Mouse (Mus musculus): Measurements from ENCODE around the gene Spc25. TPM values are rescaled to one million over a fixed set of nuclear protein-coding genes. Genes with fewer than 3 reads are reported as not detected.

Spc25 gene
- polyA plus RNA-seq (2015; fragmentation: Nextera tagmentation; extraction: Ambion mirVana): 156 and 166 TPM in 2 replicates

- H3K27me3 ChIP-seq: no peaks in the 10 kb centered on the region
- ATAC-seq (ENCODE audit: low FRiP score, low read depth): peak; percentile 100
- peak within 1 kb of the TSS; percentile 75 for H3K4me2 ChIP-seq (replicated peaks)
- under 1% methylated on average over 46 of the region's 46 CpGs for WGBS
- peak within 1 kb of the TSS; percentile 78; the same call in 1 of the 2 replicates for H3K27ac ChIP-seq
- peaks cover 11% of the 10 kb centered on the region for H3K4me1 ChIP-seq
- H3K9ac ChIP-seq: peak within 1 kb of the TSS; percentile 86
- H3K9me3 ChIP-seq: no peaks in the 10 kb centered on the region
- peak within 1 kb of the TSS; percentile 87 for H3K4me3 ChIP-seq
- peaks cover 16% of the 10 kb centered on the region for H3K36me3 ChIP-seq
Measured at GRCm38 (mm10) chr2:69205791-69206351, at the start of gene Spc25. Spc25 (minus strand) TSS chr2:69206194.

DNA sequence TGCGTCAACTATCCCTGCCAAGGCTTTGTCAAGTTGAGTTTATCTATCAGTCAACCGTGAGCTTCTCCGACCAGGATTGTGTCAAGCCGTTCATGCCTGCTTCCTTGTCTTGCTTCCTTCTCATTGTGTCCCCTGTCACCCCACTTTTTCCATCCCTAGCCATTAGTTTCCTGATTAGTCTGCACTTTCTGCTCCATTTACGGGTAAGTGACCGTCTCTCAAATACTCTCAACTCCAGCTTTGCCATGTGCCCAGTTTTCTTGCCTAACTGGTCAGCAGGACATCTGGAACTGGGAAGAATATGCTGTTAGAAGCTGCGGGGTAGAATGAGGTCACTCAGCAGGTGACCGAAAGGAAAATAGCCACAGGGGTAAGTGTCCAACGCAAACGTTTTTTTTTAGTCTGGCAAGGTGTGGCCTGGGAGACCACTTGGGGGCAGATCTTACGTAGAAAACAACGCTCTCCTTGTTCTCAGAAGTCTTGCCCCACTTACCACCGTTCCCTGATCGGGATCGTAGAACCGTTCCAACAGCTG lies 42.3 kb upstream of the Spc25 start:
- Histone ChIP-seq H3K27ac (no peak overlapping the region), H3K4me2 (replicated peaks) (no peak overlapping the region), H3K27me3 (no peaks in the 10 kb centered on the region), H3K9ac (no peak overlapping the region), H3K4me1 (no peaks in the 10 kb centered on the region), H3K4me3 (no peak overlapping the region), H3K9me3 (no peaks in the 10 kb centered on the region), H3K36me3 (no peaks in the 10 kb centered on the region)
- WGBS: 54% methylated on average over 16 of the region's 16 CpGs
- no peak for ATAC-seq (ENCODE audit: low FRiP score, low read depth)

DNA sequence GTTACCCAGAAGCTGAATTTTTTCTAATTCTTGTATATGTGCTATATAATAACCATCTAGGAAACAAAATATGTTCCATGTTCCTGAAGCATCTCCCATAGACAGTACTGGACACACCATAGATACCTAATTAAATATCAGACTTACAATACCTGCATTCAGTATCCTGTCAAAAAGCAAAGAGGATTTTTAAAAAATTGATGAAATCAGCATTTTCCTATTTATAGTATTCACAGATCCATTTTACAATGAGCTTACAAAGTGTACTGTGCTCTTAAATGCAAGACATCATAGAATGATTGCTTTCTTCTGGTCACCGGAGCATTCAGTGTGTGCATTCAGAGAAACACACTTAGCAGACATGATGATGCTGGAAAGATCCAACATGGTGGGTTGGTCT lies 41.1 kb upstream of the Spc25 start:
- H3K36me3 ChIP-seq: no peaks in the 10 kb centered on the region
- no peak overlapping the region for H3K4me2 ChIP-seq (replicated peaks)
- no peaks in the 10 kb centered on the region for H3K27me3 ChIP-seq
- WGBS: 87% methylated on average over 1 of the region's 1 CpGs
- no peaks in the 10 kb centered on the region for H3K9me3 ChIP-seq
- no peak for ATAC-seq (ENCODE audit: low FRiP score, low read depth)
- no peak overlapping the region for H3K27ac ChIP-seq
- H3K9ac ChIP-seq: no peak overlapping the region
- H3K4me1 ChIP-seq: no peaks in the 10 kb centered on the region
- no peak overlapping the region for H3K4me3 ChIP-seq

GRCm38 (mm10) chr2:69244924-69245323 lies 38.9 kb upstream of the Spc25 start:
- no peak overlapping the region for H3K27ac ChIP-seq
- H3K36me3 ChIP-seq: no peaks in the 10 kb centered on the region
- H3K4me1 ChIP-seq: no peaks in the 10 kb centered on the region
- WGBS: 59% methylated on average over 2 of the region's 2 CpGs
- H3K9me3 ChIP-seq: no peaks in the 10 kb centered on the region
- H3K9ac ChIP-seq: no peak overlapping the region
- no peak overlapping the region for H3K4me3 ChIP-seq
- no peak overlapping the region for H3K4me2 ChIP-seq (replicated peaks)
- ATAC-seq (ENCODE audit: low FRiP score, low read depth): no peak
- H3K27me3 ChIP-seq: no peaks in the 10 kb centered on the region

DNA sequence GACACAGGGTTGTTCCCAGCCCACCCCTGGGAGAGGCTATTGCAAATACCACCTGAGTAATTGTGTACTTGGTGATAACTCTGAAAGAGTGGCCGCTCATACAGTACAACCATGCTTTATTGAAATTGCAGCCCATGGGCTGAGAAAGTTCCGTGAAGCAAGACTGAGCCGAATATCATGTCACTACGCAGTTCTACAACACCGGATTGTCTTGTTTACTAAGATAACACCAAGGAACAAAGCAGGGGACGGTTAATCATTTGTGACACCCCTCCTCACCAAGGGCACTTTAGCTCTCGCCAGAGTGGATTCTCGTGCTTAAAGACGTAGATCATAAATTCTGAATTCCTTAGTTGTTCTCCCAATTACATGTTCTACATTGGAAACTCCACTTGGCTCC lies 33.3 kb upstream of the Spc25 start:
- no peaks in the 10 kb centered on the region for H3K36me3 ChIP-seq
- no peak overlapping the region for H3K27ac ChIP-seq
- H3K9ac ChIP-seq: no peak overlapping the region
- H3K4me1 ChIP-seq: no peaks in the 10 kb centered on the region
- H3K4me3 ChIP-seq: no peak overlapping the region
- ATAC-seq (ENCODE audit: low FRiP score, low read depth): no peak
- H3K27me3 ChIP-seq: no peaks in the 10 kb centered on the region
- no peaks in the 10 kb centered on the region for H3K9me3 ChIP-seq
- WGBS: 80% methylated on average over 9 of the region's 9 CpGs
- no peak overlapping the region for H3K4me2 ChIP-seq (replicated peaks)

DNA sequence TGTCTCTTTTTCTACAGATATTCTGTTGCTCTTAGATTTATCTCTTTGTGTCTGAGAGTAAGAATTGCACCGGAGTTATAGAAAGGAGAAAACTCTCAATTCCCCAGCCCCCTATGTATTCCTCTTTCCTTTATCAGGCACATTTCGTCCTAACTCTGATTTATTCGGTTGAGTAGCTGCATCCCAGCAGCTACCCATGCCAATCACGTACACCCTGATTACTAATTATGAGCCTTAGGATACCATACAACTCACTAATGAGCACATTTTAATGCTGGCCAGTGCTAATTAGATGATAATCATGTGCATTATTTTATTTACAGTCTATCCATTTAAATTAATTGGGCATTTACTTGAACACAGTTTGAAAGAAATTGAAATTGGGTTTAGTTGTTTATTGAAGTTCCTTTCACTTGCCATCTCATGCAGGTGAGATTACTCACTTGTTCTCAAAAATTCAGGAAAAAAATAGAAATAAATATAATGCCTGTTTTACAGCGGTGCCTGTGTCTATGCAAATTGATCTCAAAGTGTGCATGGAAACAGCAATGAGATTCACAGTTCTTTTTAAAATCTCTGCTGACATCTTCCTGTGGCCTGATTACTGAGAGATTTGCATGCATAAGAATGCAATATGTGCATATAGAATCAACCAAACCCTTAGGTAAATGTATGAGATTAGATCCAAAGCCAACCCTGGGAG lies 29.1 kb upstream of the Spc25 start:
- no peak for ATAC-seq (ENCODE audit: low FRiP score, low read depth)
- H3K4me1 ChIP-seq: no peaks in the 10 kb centered on the region
- H3K9ac ChIP-seq: no peak overlapping the region
- H3K27me3 ChIP-seq: no peaks in the 10 kb centered on the region
- 77% methylated on average over 5 of the region's 5 CpGs for WGBS
- no peak overlapping the region for H3K27ac ChIP-seq
- no peaks in the 10 kb centered on the region for H3K36me3 ChIP-seq
- no peaks in the 10 kb centered on the region for H3K9me3 ChIP-seq
- H3K4me3 ChIP-seq: no peak overlapping the region
- H3K4me2 ChIP-seq (replicated peaks): no peak overlapping the region

- no peak for ATAC-seq (ENCODE audit: low FRiP score, low read depth)
- Histone ChIP-seq H3K9ac (no peak overlapping the region), H3K4me3 (no peak overlapping the region), H3K9me3 (no peaks in the 10 kb centered on the region), H3K36me3 (no peaks in the 10 kb centered on the region), H3K27me3 (no peaks in the 10 kb centered on the region), H3K27ac (no peak overlapping the region), H3K4me2 (replicated peaks) (no peak overlapping the region), H3K4me1 (no peaks in the 10 kb centered on the region)
Measured at GRCm38 (mm10) chr2:69232101-69232500, 26.1 kb upstream of the Spc25 start.

DNA sequence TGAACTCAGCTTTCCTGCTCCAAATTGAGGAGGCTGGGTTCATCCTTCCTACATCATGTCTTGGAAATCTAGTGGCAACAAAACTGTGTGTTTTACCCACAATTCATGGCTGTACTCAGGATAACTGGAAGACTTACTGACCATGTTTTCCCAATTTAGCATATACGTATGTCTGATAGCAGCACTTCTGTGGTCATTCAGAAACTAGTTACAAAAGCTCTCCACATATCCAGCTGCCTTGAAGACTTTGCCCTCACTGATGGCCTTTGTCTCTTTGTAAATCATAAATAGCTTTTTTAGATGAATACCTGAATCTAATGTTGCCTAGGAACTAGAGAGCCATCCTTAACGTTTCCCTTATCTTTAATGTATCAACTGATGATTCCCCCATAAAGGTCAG lies 24.1 kb upstream of the Spc25 start:
- Histone ChIP-seq H3K27me3 (no peaks in the 10 kb centered on the region), H3K4me1 (no peaks in the 10 kb centered on the region), H3K36me3 (no peaks in the 10 kb centered on the region), H3K27ac (no peak overlapping the region), H3K9ac (no peak overlapping the region), H3K9me3 (no peaks in the 10 kb centered on the region), H3K4me3 (no peak overlapping the region), H3K4me2 (replicated peaks) (no peak overlapping the region)
- no peak for ATAC-seq (ENCODE audit: low FRiP score, low read depth)
- WGBS: 82% methylated on average over 2 of the region's 2 CpGs

DNA sequence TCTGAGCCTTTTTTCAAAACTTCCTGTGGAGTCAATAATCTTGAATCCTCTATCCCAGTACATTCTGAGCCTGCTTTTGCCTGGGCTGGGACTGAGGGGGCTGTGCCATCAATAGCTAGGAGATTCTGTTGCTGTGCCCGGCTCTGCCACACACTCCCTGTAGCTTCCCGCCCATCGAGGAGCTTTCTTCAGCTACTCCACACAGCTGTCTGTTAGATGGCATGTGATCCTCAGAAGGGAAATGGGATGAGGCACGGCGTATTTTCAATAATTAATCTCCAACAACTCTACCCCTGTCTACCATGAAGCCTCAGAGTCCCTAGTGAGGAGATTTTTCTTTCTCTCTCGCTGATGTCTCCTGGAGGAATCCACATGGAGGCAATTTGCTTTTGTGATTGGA lies 22.6 kb upstream of the Spc25 start:
- Histone ChIP-seq H3K4me1 (no peaks in the 10 kb centered on the region), H3K27me3 (no peaks in the 10 kb centered on the region), H3K9ac (no peak overlapping the region), H3K4me3 (no peak overlapping the region), H3K4me2 (replicated peaks) (no peak overlapping the region), H3K36me3 (no peaks in the 10 kb centered on the region), H3K27ac (no peak overlapping the region), H3K9me3 (no peaks in the 10 kb centered on the region)
- ATAC-seq (ENCODE audit: low FRiP score, low read depth): no peak
- WGBS: 86% methylated on average over 6 of the region's 6 CpGs

GRCm38 (mm10) chr2:69226876-69227275 lies 20.9 kb upstream of the Spc25 start:
- no peak overlapping the region for H3K9ac ChIP-seq
- no peaks in the 10 kb centered on the region for H3K36me3 ChIP-seq
- no peaks in the 10 kb centered on the region for H3K4me1 ChIP-seq
- H3K9me3 ChIP-seq: no peaks in the 10 kb centered on the region
- ATAC-seq (ENCODE audit: low FRiP score, low read depth): no peak
- H3K4me3 ChIP-seq: no peak overlapping the region
- H3K27me3 ChIP-seq: no peaks in the 10 kb centered on the region
- H3K4me2 ChIP-seq (replicated peaks): no peak overlapping the region
- 88% methylated on average over 9 of the region's 9 CpGs for WGBS
- no peak overlapping the region for H3K27ac ChIP-seq

DNA sequence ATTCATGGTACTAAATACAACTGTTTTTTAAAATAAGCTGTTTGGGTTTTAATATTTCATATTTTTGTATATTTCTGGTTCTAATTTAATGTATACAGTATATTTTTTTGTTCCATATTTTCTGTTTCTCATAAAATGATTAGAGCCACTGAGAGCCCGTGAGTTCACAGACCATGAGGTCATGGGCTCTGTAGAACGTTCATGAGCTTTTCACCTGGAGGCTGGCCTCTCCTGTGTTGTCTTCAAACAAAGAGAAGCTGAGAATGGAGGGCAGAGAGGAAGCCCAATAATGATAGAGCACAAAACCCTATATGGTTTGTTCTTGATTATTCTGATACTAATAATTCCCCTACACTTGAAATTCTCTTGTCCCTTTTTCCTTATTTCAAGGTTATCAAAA lies 18.7 kb upstream of the Spc25 start:
- 56% methylated on average over 2 of the region's 2 CpGs for WGBS
- H3K4me3 ChIP-seq: no peak overlapping the region
- H3K9me3 ChIP-seq: no peaks in the 10 kb centered on the region
- H3K9ac ChIP-seq: no peak overlapping the region
- H3K36me3 ChIP-seq: no peaks in the 10 kb centered on the region
- no peak overlapping the region for H3K4me2 ChIP-seq (replicated peaks)
- H3K27me3 ChIP-seq: no peaks in the 10 kb centered on the region
- H3K4me1 ChIP-seq: no peaks in the 10 kb centered on the region
- no peak for ATAC-seq (ENCODE audit: low FRiP score, low read depth)
- H3K27ac ChIP-seq: no peak overlapping the region

DNA sequence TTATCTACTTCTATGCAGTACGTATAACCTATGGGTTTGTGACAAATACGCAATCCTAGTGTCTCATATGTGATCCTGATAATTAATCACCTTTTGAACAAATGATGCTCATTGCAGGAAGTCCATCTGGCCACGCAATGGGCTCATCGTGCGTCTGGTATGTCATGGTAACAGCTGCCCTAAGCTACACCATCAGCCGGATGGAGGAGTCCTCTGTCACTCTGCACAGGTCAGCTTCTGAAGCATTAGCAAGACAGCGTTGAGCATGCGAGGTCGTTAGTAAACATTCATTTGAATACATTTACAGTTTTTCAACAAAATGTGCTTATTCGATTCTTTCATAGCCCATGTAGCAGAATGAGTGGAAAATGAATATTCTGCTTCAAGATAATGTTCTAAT lies 16.8 kb upstream of the Spc25 start:
- Histone ChIP-seq H3K27ac (no peak overlapping the region), H3K27me3 (no peaks in the 10 kb centered on the region), H3K36me3 (no peaks in the 10 kb centered on the region), H3K4me2 (replicated peaks) (no peak overlapping the region), H3K9ac (no peak overlapping the region), H3K4me3 (no peak overlapping the region), H3K4me1 (no peaks in the 10 kb centered on the region), H3K9me3 (no peaks in the 10 kb centered on the region)
- WGBS: 85% methylated on average over 10 of the region's 10 CpGs
- no peak for ATAC-seq (ENCODE audit: low FRiP score, low read depth)

Data from limb, embryonic 13.5 days (tissue).